Mouse (Mus musculus): ENCODE data around the gene Jarid2.
"Not testable (repeated sequence)": the region's sequence is repeated elsewhere in the genome, so short reads cannot be mapped to it uniquely, and the experiment has no call there.

Jarid2 gene

GRCm38 (mm10) chr13:44729424-44729971, at the start of gene Jarid2:
Gene Jarid2, plus strand, starts transcription at chr13:44729474.
- peak; percentile 73 for DNase-seq (ENCODE audit: low read depth, low spot score)

- no peak for DNase-seq (ENCODE audit: low read depth, low spot score)
These were observed 48.2 kb upstream of the Jarid2 start for GRCm38 (mm10) chr13:44681051-44681450.

DNA sequence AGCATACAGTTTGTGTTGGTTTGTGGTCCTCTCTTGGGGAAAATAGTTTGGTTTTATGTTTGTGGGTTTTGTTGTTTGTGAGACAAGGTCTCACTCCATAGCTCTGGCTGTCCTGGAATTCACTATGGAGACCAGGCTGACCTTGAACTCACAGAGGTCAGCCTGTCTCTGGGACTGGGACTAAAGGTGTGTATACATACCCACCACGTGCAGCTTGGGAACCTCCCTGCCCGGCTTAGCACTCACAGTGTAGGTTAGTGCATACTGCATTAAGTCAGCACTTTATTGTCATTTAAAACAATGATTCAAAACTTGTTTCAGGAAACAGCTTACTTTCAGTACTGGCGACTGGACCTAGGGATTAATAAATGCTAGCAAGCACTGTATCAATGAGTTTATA, 41.1 kb upstream of the Jarid2 start:
- peak; percentile 88 for DNase-seq (ENCODE audit: low read depth, low spot score)

DNA sequence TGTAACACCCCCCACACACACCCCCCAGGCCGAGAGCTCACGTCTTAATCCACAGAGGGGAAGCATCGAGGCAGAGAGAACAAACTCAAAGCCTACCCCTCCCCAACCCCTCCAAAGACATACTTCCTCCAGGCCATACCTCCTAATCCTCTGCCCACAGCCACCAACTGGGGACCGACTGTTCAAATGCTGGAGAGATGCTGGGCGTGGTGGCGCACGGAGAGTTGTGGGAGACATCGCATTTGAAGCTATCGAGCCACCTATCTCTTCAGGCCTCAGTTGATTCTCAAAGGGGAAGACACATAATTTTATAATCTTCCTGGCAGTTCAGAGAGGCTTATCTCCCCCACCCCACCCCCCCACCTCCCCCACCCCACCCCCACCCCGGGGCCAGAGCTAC, 31.6 kb upstream of the Jarid2 start:
- peak; percentile 60 for DNase-seq (ENCODE audit: low read depth, low spot score)

DNA sequence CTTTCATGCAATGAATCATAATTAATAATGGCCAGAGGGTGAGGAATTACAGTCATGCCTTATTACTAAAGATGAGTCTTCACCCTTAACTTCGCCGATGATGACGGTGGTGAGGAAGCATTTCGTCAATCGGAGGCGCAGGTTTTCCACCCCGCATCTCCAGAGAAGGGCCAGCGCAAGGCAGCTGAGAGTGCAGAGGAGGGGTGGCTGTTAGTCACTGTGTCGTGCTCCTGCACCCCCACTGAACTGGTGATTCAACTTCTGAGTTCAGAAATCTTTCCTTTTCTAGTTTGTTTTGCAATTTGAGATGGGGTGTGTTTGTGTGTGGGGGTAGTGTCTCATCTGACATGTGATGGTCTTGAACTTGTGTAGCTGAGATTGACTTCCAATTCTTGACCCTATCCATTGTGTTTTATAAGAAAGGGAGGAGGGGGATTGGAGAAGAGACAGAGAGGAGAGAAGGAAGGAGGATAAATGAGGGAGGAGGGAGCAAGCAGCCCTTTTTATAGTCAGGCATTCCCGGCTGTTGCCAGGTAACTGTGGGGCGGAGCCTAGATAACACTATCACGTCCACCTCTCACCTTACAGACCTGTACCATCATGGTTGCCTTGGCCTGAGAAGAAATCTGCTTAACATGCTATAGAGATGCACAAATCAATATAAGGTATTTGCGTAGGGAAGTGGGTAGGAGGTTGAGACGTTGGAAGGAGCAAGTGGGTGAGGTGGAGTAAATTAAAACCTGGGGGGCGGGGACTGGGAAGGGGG, 25.1 kb upstream of the Jarid2 start:
- DNase-seq (ENCODE audit: low read depth, low spot score): peak; percentile 95

DNA sequence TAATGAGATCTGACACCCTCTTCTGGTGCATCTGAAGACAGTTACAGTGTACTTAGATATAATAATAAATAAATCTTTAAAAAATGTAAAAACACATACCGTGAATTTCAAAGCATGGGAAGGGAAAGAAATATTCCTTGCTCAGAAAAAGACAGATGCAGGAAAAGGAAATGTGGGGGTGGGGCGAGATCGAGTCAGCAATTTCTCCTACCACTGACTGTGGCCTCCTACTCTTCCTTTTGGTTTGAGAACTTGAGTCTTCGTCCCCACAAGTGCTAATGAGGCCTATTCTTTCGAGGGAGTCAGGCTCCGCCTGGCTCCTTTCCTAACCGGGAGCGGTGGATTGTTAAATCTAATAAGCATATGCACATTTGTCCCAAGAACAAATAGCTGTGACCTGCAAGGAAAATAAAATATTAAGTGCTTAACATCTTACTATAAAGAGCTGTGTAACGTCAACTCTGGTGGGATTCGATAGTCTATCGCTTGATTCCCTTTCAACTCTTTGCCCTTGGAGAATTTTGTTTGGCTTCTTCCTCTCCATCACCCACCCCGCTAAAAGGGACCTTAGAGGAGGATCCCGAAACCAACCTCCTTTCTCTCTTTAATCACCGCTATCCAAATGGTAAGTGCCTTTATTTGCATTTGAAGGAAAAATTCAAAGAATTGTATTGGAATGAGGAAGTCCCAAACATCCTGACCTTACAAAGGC, 24.1 kb upstream of the Jarid2 start:
- peak; percentile 100 for DNase-seq (ENCODE audit: low read depth, low spot score)

DNA sequence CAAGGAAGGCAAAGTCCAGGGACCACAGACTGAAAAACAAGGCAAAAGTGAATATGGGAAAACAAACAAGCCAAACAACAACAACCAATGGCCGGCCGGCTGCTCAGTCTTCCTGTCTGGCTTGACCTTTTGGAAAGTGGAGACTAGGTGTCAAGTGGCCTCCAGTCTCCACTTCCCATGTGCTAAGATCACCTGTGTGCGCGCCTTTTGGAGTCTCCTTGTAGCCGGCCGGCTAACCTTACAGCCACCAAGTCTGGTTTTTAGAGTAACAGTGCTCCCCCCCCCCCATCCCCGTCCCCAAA, 23.6 kb upstream of the Jarid2 start:
- no peak for DNase-seq (ENCODE audit: low read depth, low spot score)

- DNase-seq (ENCODE audit: low read depth, low spot score): peak; percentile 88
These were observed 22.9 kb upstream of the Jarid2 start for GRCm38 (mm10) chr13:44706206-44706915.

- no peak for DNase-seq (ENCODE audit: low read depth, low spot score)
These were observed 22.1 kb upstream of the Jarid2 start for GRCm38 (mm10) chr13:44707176-44707575.

DNA sequence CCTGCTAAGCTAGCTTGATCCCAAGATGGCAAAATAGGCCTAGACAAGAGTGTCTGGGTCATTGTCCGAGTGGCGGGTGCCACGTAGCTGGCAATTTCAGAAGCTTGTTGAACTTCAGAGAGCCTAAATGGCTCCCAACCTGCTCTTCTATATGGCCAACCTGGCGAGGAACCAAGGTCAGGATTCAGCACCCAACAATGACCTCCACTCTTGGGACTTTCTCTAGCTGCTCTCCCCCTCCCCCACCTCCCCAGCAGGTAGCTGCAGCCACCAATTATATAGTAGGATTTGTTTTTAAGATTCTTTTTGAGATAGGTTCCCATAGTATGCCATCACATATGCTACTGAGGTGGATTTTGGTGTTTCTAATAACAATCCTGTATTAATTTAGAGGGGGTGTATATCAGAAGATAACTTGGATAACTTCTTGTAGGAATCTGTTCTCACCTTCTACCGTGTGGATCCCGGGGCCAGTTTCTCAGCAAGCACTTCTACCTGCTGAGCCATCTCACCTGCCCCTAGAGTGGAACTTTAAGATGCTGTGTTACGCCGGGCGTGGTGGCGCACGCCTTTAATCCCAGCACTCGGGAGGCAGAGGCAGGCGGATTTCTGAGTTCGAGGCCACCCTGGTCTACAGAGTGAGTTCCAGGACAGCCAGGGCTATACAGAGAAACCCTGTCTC, 20.8 kb upstream of the Jarid2 start:
- DNase-seq (ENCODE audit: low read depth, low spot score): peak; percentile 67

GRCm38 (mm10) chr13:44709747-44710480, 19.4 kb upstream of the Jarid2 start:
- DNase-seq (ENCODE audit: low read depth, low spot score): no peak

- peak; percentile 75 for DNase-seq (ENCODE audit: low read depth, low spot score)
These were observed 18.2 kb upstream of the Jarid2 start for GRCm38 (mm10) chr13:44711062-44711461.

DNA sequence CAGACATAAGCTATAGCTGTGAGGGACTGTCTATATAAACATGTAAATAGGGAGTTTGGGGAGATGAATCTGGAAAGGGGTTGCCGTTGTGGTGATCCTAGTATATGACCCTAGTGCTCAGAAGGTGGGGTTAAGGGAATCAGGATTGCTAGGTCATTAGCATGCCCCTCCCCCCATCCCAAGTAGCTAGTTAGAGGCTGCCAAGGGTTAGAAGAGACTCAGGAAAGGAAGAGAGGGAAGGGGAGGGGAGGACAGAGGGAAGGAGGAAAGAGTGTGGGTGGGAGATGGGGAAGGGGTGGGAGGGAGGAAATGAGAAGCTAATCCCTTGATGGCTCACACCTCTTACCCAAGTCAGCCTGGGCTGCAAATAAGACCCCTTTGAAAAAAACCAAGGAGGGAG, 17.4 kb upstream of the Jarid2 start:
- DNase-seq (ENCODE audit: low read depth, low spot score): peak; percentile 94

- DNase-seq (ENCODE audit: low read depth, low spot score): peak; percentile 89
These were observed 13.9 kb upstream of the Jarid2 start for GRCm38 (mm10) chr13:44715187-44715885.

DNA sequence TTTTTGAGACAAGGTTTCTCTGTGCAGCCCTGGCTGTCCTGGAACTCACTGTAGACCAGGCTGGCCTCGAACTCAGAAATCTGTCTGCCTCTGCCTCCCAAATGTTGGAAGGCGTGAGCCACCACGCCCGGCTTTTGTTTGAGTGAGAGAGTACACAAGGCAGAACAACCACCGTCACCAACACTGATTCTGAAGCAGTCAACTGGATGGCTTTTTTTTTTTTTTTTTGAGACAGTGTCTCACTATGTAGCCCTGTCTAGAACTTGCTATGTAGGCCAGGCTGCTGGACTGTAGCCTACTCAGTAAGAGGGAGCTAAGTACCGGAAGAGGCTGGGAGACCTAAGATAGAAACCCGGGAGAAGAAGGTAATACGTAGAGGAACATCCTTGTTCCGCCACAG, 11.4 kb upstream of the Jarid2 start:
- peak; percentile 57 for DNase-seq (ENCODE audit: low read depth, low spot score)

DNA sequence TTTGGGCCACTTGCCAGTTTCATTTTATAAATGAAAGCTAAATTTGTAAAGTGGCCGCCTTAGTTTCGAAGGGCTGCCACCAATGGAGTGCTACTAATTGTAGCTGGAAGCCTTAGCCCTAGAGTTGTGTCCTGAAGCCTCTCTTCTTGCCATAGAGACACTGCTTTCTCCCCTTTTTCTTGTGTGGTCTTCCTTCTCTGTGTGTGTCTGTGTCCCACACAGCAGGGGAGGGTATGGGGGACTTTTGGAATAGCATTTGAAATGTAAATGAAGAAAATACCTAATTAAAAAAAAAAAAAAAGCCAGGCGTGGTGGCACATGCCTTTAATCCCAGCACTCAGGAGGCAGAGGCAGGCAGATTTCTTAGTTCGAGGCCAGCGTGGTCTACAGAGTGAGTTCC, 10.8 kb upstream of the Jarid2 start:
- peak; percentile 72 for DNase-seq (ENCODE audit: low read depth, low spot score)

DNA sequence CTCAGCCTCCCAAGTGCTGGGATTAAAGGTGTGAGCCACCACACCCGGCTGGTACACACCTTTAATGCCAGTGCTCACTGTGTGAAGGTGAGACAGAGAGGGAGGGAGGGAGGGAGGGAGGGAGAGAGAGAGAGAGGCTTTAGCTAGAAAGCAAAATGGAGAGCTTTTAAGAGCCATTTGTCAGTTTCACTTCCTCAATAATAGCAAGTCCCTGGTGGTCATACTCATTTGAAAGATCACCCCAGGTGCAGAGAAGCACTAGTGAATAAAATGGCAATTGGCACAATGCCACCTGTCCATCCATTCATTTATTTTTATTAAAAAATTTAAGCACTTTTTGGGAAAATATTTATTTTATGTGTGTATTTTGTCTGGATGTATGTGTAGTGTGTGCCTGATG, 9.2 kb upstream of the Jarid2 start:
- DNase-seq (ENCODE audit: low read depth, low spot score): no peak

GRCm38 (mm10) chr13:44721891-44722547, 7.3 kb upstream of the Jarid2 start:
- peak; percentile 97 for DNase-seq (ENCODE audit: low read depth, low spot score)

DNA sequence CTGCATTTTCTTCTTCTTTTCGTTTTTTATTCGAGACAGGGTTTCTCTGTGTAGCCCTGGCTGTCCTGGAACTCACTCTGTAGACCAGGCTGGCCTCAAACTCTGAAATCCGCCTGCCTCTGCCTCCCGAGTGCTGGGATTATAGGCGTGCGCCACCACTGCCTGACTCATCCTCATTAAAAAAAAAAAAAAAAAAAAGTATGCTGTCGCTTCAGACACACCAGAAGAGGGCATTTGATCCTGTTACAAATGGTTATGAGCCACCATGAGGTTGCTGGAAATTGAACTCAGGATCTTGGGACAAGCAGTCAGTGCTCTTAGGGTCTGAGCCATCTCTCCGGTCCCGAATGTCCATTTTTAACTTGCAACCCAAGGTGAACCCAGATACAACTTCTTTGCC, 5.8 kb upstream of the Jarid2 start:
- not testable (repeated sequence) for DNase-seq (ENCODE audit: low read depth, low spot score)
